Mouse (Mus musculus) cerebellum, adult 18-20 months (tissue): ENCODE data around the gene Qrfpr.
A peak's percentile ranks its signal among the peaks of the same experiment; 100 is the strongest.

ENCODE experiments used
- DNase-seq, 2 experiments: peaks; one replicate each; pipeline ENCODE4 v3.0.0; 2021

The Qrfpr gene

GRCm38 (mm10) chr3:36221743-36222682 lies at the start of gene Qrfpr:
Qrfpr (minus strand) TSS chr3:36222313.
- no peak for DNase-seq

GRCm38 (mm10) chr3:36263873-36264272 lies 41.8 kb upstream of the Qrfpr start:
- no peak for DNase-seq

GRCm38 (mm10) chr3:36263265-36263664 lies 41.2 kb upstream of the Qrfpr start:
- no peak for DNase-seq

- DNase-seq: no peak
These were observed 28.5 kb upstream of the Qrfpr start for GRCm38 (mm10) chr3:36250585-36250984.

- DNase-seq: no peak
These were observed 26.3 kb upstream of the Qrfpr start for GRCm38 (mm10) chr3:36248446-36248845.

- DNase-seq: no peak
These were observed 7.8 kb upstream of the Qrfpr start for GRCm38 (mm10) chr3:36229941-36230340.

GRCm38 (mm10) chr3:36227246-36227645 lies 5.1 kb upstream of the Qrfpr start:
- DNase-seq: no peak

- DNase-seq: no peak
These were observed 1.2 kb upstream of the Qrfpr start for GRCm38 (mm10) chr3:36223361-36223760.

GRCm38 (mm10) chr3:36212758-36213157 lies 9.4 kb downstream of the Qrfpr start:
- DNase-seq: no peak

- DNase-seq: peak in 1 of 2 experiments; percentile 8
These were observed 11.2 kb downstream of the Qrfpr start for GRCm38 (mm10) chr3:36210939-36211338.

- DNase-seq: peak in 1 of 2 experiments; percentile 33
These were observed 12.1 kb downstream of the Qrfpr start for GRCm38 (mm10) chr3:36209776-36210555.

GRCm38 (mm10) chr3:36207520-36208264 lies 14.4 kb downstream of the Qrfpr start:
- no peak for DNase-seq

GRCm38 (mm10) chr3:36202932-36203331 lies 19.2 kb downstream of the Qrfpr start:
- no peak for DNase-seq

- no peak for DNase-seq
These were observed 21.0 kb downstream of the Qrfpr start for GRCm38 (mm10) chr3:36201098-36201497.

GRCm38 (mm10) chr3:36189243-36189642 lies 32.9 kb downstream of the Qrfpr start:
- no peak for DNase-seq

- no peak for DNase-seq
These were observed 35.6 kb downstream of the Qrfpr start for GRCm38 (mm10) chr3:36186510-36186909.

GRCm38 (mm10) chr3:36181519-36181918 lies 40.6 kb downstream of the Qrfpr start:
- DNase-seq: peak; percentile 45 to 56

GRCm38 (mm10) chr3:36173761-36174160 lies 48.4 kb downstream of the Qrfpr start:
- DNase-seq: no peak

- no peak for DNase-seq
These were observed 50.8 kb downstream of the Qrfpr start for GRCm38 (mm10) chr3:36171348-36171747.

GRCm38 (mm10) chr3:36170670-36171210 lies 51.4 kb downstream of the Qrfpr start:
- no peak for DNase-seq

GRCm38 (mm10) chr3:36155268-36155667 lies 66.8 kb downstream of the Qrfpr start:
- no peak for DNase-seq

GRCm38 (mm10) chr3:36150934-36151686 lies 71.0 kb downstream of the Qrfpr start, which contains the start of gene D3Ertd254e:
D3Ertd254e (plus strand) TSS chr3:36151017.
- DNase-seq: peak; percentile 83 to 92
